Mouse (Mus musculus): ENCODE results near the gene Ogfr. TPM values are rescaled to one million over a fixed set of nuclear protein-coding genes. Genes with fewer than 3 reads are reported as not detected.

The Ogfr gene
- total RNA-seq, 2 experiments from 2014 or later = 44.4 to 49.2 TPM

DNA sequence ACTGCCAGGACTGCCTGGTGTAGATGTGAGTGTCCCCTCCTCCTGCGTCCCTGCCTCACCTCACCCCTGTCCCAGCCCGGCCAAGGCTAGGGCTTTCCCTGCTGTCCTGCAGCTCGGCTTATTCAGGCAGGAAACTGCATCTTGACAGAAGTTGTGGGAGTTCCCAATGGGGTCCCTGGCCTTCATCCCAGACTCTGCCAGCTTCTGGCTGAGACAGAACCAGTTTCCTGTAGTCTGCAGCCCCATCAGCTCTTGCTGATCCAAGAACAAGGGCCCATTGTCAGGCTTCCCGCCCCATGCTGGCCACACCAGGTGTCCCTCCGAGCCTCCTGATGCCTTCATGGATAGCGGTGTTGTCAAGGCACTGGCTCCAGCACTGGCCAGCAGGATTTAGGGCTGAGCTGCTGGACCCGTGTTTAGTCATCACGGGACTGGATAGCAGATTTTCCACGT is 11.6 kb downstream of the Ogfr start:
- no peak for DNase-seq

DNA sequence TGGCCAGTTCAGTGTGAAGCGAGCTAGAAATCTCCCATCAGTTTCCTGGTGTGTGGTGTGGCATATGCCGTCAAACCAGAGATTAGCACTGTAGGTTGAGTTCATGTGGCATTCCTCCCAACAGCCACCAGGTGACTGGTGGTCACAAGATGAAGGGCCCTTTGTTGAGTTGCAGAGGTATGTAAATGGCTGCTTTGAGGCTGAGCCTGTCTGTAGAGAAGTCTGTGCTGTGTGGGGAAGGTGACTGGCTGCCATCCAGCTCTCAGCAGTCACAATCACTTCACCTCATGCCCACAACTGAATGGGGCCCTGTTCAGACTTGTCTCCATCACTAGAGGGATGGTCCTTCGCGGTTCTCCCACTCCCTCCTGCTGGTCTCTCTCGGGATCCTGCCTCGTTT is 15.7 kb downstream of the Ogfr start:
- no peak for DNase-seq

- DNase-seq = no peak
Observed at GRCm38 (mm10) chr2:180610283-180610682, 21.2 kb downstream of the Ogfr start.

DNA sequence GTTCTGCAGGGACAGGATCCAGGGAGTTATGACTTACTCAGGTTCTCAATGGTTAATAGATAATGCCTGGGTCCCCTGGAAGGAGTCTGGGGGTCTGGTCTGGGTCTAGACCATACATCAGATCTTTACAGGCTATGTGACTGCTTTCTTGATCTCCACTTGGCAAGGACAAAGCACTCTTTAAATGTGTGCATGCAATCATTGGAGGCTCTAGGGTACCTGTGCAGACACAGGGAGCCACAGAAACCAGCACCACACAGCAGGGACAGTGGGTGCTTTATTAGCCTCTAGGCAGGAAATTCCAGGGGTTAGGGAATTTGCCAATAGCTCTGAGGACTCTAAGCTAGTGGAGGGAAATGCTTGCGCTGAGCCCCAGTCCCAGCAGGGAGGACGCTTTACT is 22.8 kb downstream of the Ogfr start:
- no peak for DNase-seq

DNA sequence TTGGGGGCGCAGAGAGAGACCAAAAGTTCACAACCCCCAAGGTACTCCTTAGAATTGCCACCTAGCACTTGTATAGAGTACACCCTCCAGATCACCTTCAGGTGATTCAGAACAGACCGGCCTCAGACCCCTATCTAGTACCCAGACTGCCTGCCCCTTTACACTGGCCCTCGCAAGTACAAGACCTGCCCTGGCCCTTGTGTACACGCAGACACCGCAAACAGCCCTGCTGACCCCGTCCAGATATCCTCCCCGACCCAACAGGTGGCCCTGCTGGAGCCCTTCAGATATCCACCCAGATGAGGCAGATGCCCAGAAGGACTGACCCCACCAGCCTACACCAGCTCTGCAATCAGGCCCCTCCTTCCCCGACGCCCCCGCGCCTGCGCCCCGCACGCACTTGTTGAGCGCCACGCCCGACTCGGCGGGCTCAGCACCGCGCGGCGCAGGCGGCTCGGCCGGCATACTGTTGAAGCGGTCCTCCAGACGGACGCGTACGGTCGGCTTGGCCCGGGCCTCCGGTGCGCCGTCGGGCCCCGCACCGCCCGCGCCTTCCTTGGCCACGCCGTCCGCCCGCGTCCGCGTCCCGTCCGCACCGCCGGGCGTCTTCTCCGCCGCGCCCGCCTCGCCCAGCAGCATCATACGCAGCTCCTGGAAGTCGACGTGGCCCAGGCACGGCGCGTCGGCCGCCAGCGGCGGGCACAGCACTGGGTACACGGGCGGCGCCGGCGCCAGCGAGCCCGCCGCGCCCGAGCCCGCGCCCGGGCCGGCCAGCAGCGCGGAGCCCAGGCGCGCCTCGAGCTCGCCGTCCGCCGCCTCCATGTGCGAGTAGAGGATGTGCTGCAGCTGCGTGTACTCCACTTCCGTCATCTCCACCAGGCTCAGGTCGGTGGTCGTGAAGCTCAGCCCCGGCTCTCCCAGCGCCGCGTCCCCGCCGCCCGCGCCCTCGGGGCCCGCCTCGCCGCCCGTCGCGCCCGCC is 52.8 kb downstream of the Ogfr start:
- no peak for DNase-seq

- no peak for DNase-seq
Observed at GRCm38 (mm10) chr2:180642555-180643260, 53.7 kb downstream of the Ogfr start, which contains the start of gene Tcfl5. Tcfl5 (minus strand) TSS chr2:180642708.

GRCm38 (mm10) chr2:180643626-180644025 is 54.6 kb downstream of the Ogfr start:
- DNase-seq = no peak

Other genes with a start within 250 kb of the Ogfr start
- gene Slco4a1, start 133.0 kb upstream of the Ogfr start, total RNA-seq (2021) = 1 to 10 TPM; 4.4 to 5.1 TPM
- gene Ntsr1, start 89.3 kb upstream of the Ogfr start, total RNA-seq (2021) = under 1 TPM in 1 of 2 experiments, not detected in 1; 0.06 TPM
- gene Mrgbp, start 7.9 kb upstream of the Ogfr start, total RNA-seq (2021) = 10 to 100 TPM; 21.0 to 26.8 TPM
- gene Col9a3, start 8.5 kb downstream of the Ogfr start, total RNA-seq (2021) = 1 to 10 TPM in 1 of 2 experiments, under 1 TPM in 1; 0.55 to 1.8 TPM
- under 1 TPM; 0.33 to 0.39 TPM for gene Tcfl5, start 53.5 kb downstream of the Ogfr start, total RNA-seq (2021)
- 10 to 100 TPM; 41.1 to 55.9 TPM for gene Dido1, start 120.8 kb downstream of the Ogfr start, total RNA-seq (2021)
- gene Gid8, start 120.9 kb downstream of the Ogfr start, total RNA-seq (2021) = 10 to 100 TPM; 61.8 to 71.6 TPM
- 1 to 10 TPM; 1.6 to 2.2 TPM for gene Slc17a9, start 136.0 kb downstream of the Ogfr start, total RNA-seq (2021)
- gene Bhlhe23, start 187.7 kb downstream of the Ogfr start, total RNA-seq (2021) = not detected

All from adrenal gland, postnatal 10 days (tissue).